Mouse (Mus musculus) gastrocnemius, adult 2 months (tissue): ENCODE results near the gene Cdc6. TPM values are rescaled to one million over a fixed set of nuclear protein-coding genes. Genes with fewer than 3 reads are reported as not detected.

ENCODE experiments used
- DNase-seq: peaks from one replicate; pipeline ENCODE4 v3.0.0; 2022
- H3K27ac ChIP-seq: fragments of 200-600 bp; 2 replicates; pipeline ENCODE4 v1.8.1; 2022; ENCODE audit warnings: mild to moderate bottlenecking
- H3K4me3 ChIP-seq: fragments of 200-600 bp; 2 replicates; pipeline ENCODE4 v1.8.1; 2022; ENCODE audit warnings: mild to moderate bottlenecking, moderate library complexity
- CTCF ChIP-seq: fragments of 200-600 bp; IDR thresholded peaks from 2 replicates; pipeline ENCODE4 v1.8.1; 2022; ENCODE audit warnings: antibody characterized with exemption, mild to moderate bottlenecking, moderate library complexity
- intact Hi-C: fragments of 180-260 bp; cut with DNase I; formaldehyde crosslinking; loops from one replicate; pipeline ENCODE4 v1.15.1; 2025
- total RNA-seq, 2 experiments: library from RNA; stranded (reverse); gene quantifications; 2 replicates each; pipeline ENCODE4 v1.2.3; 2021

Cdc6 gene
- total RNA-seq, 2 experiments from 2014 or later = 0.11 TPM; not detected in 1

GRCm38 (mm10) chr11:98936170-98936569 is 28.6 kb downstream of the Cdc6 start:
- Histone ChIP-seq H3K4me3 (peak overlapping the region; percentile 97), H3K27ac (peak overlapping the region; percentile 92)
- DNase-seq = peak; percentile 90
- TF ChIP-seq CTCF = no peak
- intact Hi-C loops = loop anchor here (2.0 kb wide), 1 partner anchor 27 kb away; no protein-coding TSS in a partner anchor

DNA sequence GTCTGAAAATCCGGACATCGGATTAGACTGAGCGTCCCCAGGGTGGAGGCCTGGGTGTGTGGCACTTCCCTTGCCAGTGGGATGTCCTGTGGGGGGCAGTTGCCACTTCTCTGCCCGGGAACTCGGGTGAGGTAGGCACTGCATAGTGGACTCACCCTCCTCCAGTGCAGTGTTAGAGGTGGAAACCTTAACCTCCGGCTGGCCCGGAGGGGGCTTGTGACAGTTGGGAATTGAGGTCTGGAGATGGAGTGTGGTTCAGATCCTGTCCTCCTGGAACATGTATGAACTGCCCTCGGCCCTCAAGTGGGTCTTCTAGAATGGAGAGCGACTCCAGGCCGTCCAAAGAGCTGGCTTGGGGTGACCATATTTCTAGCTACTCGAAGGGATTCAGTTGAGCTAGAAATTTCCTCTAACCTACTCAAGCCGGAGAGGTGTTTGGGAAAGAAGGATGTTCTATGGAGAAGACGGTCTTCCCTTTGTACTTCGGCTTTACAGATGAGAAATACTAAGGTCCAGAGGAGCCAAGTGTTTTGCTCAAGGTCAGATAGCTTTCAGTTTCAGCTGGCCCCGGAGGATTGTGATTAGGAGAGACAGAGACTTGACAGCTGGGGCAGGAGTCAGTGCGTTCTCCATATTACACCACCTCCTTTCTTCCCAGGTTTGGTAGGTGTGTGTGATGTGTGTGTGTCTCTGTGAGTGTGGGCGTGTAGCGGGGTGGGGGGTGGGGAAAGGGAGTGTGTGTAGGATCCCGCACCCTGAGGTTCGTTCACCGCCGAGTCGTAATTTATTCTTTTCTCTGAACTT is 29.2 kb downstream of the Cdc6 start:
- no peak for TF ChIP-seq CTCF
- H3K4me3 ChIP-seq = peak overlapping the region; percentile 97
- peak overlapping the region; percentile 92 for H3K27ac ChIP-seq
- intact Hi-C loops = loop anchor here (2.0 kb wide), 1 partner anchor 26 kb away; no protein-coding TSS in a partner anchor
- peak; percentile 56 for DNase-seq

DNA sequence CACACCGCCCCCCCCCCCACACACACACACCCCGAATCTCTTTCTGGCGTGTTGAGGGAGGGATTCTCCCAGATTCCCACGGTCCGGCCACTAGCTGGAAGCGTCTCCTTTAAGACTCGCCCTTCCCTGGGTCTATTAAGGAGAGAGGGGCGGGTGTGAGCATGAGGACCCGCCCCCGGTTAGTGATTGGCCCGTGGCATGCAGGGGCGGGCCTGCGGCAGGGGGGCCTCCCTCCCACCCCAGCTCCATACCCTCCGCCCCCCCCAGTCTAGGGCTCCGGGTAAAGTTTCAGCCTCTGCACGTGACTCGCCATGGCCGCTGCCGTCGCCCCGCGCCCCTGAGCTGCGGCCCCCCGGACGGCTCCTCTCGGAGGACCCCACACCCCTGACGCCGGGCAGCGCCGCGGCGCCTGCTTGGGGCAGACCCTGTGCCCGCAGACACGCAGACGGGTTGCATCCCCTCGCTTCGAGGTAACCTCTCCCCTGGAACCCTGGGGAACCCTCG is 29.9 kb downstream of the Cdc6 start:
- no peak for TF ChIP-seq CTCF
- peak overlapping the region; percentile 97 for H3K4me3 ChIP-seq
- intact Hi-C loops = loop anchor here (2.0 kb wide), 1 partner anchor 25 kb away; no protein-coding TSS in a partner anchor
- peak; percentile 95 for DNase-seq
- H3K27ac ChIP-seq = peak overlapping the region; percentile 92

GRCm38 (mm10) chr11:98937914-98938694 is 30.5 kb downstream of the Cdc6 start:
- H3K27ac ChIP-seq = peak overlapping the region; percentile 92
- H3K4me3 ChIP-seq = peak overlapping the region; percentile 97
- intact Hi-C loops = loop anchor here (2.0 kb wide), 1 partner anchor 25 kb away; no protein-coding TSS in a partner anchor
- no peak for TF ChIP-seq CTCF
- DNase-seq = peak; percentile 77

DNA sequence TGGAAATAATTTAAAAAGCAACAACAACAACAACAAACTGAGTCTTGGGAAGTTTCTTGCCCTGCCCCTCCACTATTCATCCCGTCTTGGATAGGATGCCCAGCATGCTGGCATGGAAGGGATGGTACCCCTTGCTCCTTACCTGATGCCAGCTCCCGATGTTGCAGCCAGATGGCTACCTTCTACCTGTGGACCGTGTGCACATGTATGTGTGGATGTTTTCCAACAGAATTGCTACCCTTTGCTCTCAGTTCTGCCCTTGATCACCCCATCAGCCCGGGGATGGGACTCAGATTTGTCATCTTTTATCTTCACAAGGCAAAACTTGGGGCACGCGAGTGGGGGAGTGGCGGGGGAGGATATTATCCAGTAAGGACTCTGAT is 31.1 kb downstream of the Cdc6 start:
- no peak for DNase-seq
- intact Hi-C loops = no loop called here

GRCm38 (mm10) chr11:98939084-98939952 is 31.7 kb downstream of the Cdc6 start:
- peak overlapping the region; percentile 97 for H3K4me3 ChIP-seq
- peak overlapping the region; percentile 92 for H3K27ac ChIP-seq
- intact Hi-C loops = no loop called here
- DNase-seq = no peak
- TF ChIP-seq CTCF = no peak

More for the DNA sequence above, 31.1 kb downstream of the Cdc6 start:
- Histone ChIP-seq H3K27ac (peak overlapping the region; percentile 92), H3K4me3 (peak overlapping the region; percentile 97)
- TF ChIP-seq CTCF = no peak

GRCm38 (mm10) chr11:98939953-98940641 is 32.5 kb downstream of the Cdc6 start:
- Histone ChIP-seq H3K4me3 (peak overlapping the region; percentile 97), H3K27ac (peak overlapping the region; percentile 92)
- no peak for TF ChIP-seq CTCF
- DNase-seq = peak; percentile 73
- intact Hi-C loops = no loop called here

DNA sequence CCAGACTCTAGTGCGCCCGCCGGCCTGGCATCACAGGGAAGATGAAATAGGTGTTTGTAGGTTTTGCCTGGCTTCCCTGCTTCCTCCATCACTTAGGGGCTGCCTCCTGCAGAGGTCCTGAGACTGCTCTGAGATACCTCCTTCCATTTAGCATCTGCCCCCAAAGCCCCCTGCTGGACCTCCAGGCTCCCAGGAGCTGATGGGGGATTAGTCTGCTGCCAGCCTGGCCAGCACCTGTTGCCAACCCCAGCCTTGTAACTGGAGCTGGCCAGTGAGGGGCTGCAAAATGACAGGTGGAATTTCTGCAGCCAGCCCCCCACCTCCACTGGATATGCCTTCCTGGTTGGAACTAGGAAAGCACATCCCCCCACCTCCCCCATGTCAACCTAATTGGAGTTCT is 33.2 kb downstream of the Cdc6 start:
- DNase-seq = peak; percentile 47
- Histone ChIP-seq H3K4me3 (peak overlapping the region; percentile 97), H3K27ac (peak overlapping the region; percentile 92)
- no peak for TF ChIP-seq CTCF
- intact Hi-C loops = no loop called here

GRCm38 (mm10) chr11:98941341-98941825 is 33.8 kb downstream of the Cdc6 start:
- intact Hi-C loops = no loop called here
- DNase-seq = peak; percentile 91
- TF ChIP-seq CTCF = no peak

GRCm38 (mm10) chr11:98941826-98942550 is 34.4 kb downstream of the Cdc6 start:
- peak overlapping the region; percentile 92 for H3K27ac ChIP-seq
- DNase-seq = peak; percentile 87
- peak overlapping the region; percentile 97 for H3K4me3 ChIP-seq
- intact Hi-C loops = no loop called here
- TF ChIP-seq CTCF = no peak

More at GRCm38 (mm10) chr11:98941341-98941825, 33.8 kb downstream of the Cdc6 start:
- peak overlapping the region; percentile 97 for H3K4me3 ChIP-seq
- H3K27ac ChIP-seq = peak overlapping the region; percentile 92

GRCm38 (mm10) chr11:98942555-98942922 is 34.9 kb downstream of the Cdc6 start:
- no peak for DNase-seq
- peak overlapping the region; percentile 92 for H3K27ac ChIP-seq
- no peak for TF ChIP-seq CTCF
- H3K4me3 ChIP-seq = peak overlapping the region; percentile 97
- intact Hi-C loops = no loop called here
